Mouse (Mus musculus) kidney, adult 11 months (tissue): ENCODE results near the gene Tmco4.

Experiments used
- DNase-seq: peaks from one replicate; pipeline ENCODE4 v3.0.0; 2022

Tmco4 gene

GRCm38 (mm10) chr4:139024379-139024778 is 51.7 kb downstream of the Tmco4 start:
- DNase-seq: no peak

- DNase-seq: no peak
Observed at GRCm38 (mm10) chr4:139030675-139031074, 58.0 kb downstream of the Tmco4 start.

GRCm38 (mm10) chr4:139032521-139032920 is 59.8 kb downstream of the Tmco4 start:
- DNase-seq: no peak

GRCm38 (mm10) chr4:139033263-139034009 is 60.7 kb downstream of the Tmco4 start:
- DNase-seq: no peak

GRCm38 (mm10) chr4:139034010-139034367 is 61.3 kb downstream of the Tmco4 start:
- DNase-seq: no peak

GRCm38 (mm10) chr4:139034540-139034939 is 61.9 kb downstream of the Tmco4 start:
- no peak for DNase-seq

GRCm38 (mm10) chr4:139034942-139035341 is 62.3 kb downstream of the Tmco4 start:
- no peak for DNase-seq

- DNase-seq: no peak
Observed at GRCm38 (mm10) chr4:139035799-139036198, 63.1 kb downstream of the Tmco4 start.

GRCm38 (mm10) chr4:139037795-139038607 is 65.3 kb downstream of the Tmco4 start:
- DNase-seq: no peak

GRCm38 (mm10) chr4:139040084-139040839 is 67.6 kb downstream of the Tmco4 start:
- no peak for DNase-seq

GRCm38 (mm10) chr4:139042611-139043010 is 69.9 kb downstream of the Tmco4 start:
- no peak for DNase-seq

- DNase-seq: no peak
Observed at GRCm38 (mm10) chr4:139043600-139043999, 70.9 kb downstream of the Tmco4 start.

- DNase-seq: no peak
Observed at GRCm38 (mm10) chr4:139044566-139044965, 71.9 kb downstream of the Tmco4 start.

- DNase-seq: no peak
Observed at GRCm38 (mm10) chr4:139046354-139046753, 73.7 kb downstream of the Tmco4 start.

- DNase-seq: no peak
Observed at GRCm38 (mm10) chr4:139048518-139048917, 75.8 kb downstream of the Tmco4 start.

- DNase-seq: no peak
Observed at GRCm38 (mm10) chr4:139052796-139053195, 80.1 kb downstream of the Tmco4 start.

- no peak for DNase-seq
Observed at GRCm38 (mm10) chr4:139053391-139053790, 80.7 kb downstream of the Tmco4 start.

- no peak for DNase-seq
Observed at GRCm38 (mm10) chr4:139054300-139054923, 81.7 kb downstream of the Tmco4 start.

GRCm38 (mm10) chr4:139055336-139055735 is 82.6 kb downstream of the Tmco4 start:
- DNase-seq: no peak

- DNase-seq: no peak
Observed at GRCm38 (mm10) chr4:139055744-139056143, 83.1 kb downstream of the Tmco4 start.

GRCm38 (mm10) chr4:139057291-139057690 is 84.6 kb downstream of the Tmco4 start:
- DNase-seq: no peak

- no peak for DNase-seq
Observed at GRCm38 (mm10) chr4:139058029-139058428, 85.3 kb downstream of the Tmco4 start.

- DNase-seq: no peak
Observed at GRCm38 (mm10) chr4:139059569-139059968, 86.9 kb downstream of the Tmco4 start.
